Mouse (Mus musculus) thymus, adult 2 months (tissue): ENCODE measurements around the gene H2-Ob. TPM values are rescaled to one million over a fixed set of nuclear protein-coding genes. Genes with fewer than 3 reads are reported as not detected.

Source experiments
- DNase-seq: peaks from one replicate; pipeline ENCODE4 v3.0.0; 2021
- H3K27ac ChIP-seq: fragments of 200-500 bp; 2 replicates; pipeline ENCODE4 v1.5.1; 2012; ENCODE audit warnings: low read length, control low read depth; ENCODE audit not compliant: control insufficient read depth, insufficient read depth
- H3K27me3 ChIP-seq: fragments of 200-500 bp; 2 replicates; pipeline ENCODE4 v1.6.1; 2012; ENCODE audit warnings: mild to moderate bottlenecking, low read length, moderate library complexity, mixed read lengths; ENCODE audit not compliant: control insufficient read depth, insufficient read depth
- H3K36me3 ChIP-seq: fragments of 200-500 bp; 2 replicates; pipeline ENCODE4 v1.6.1; 2012; ENCODE audit warnings: mild to moderate bottlenecking, low read length, moderate library complexity; ENCODE audit not compliant: control insufficient read depth, insufficient read depth
- H3K4me1 ChIP-seq: fragments of 200-500 bp; replicated peaks from 2 replicates; pipeline ENCODE4 v1.6.1; 2012; ENCODE audit warnings: low read length; ENCODE audit not compliant: control insufficient read depth, insufficient read depth
- H3K4me3 ChIP-seq: fragments of 200-500 bp; 2 replicates; pipeline ENCODE4 v1.5.1; 2012; ENCODE audit warnings: mild to moderate bottlenecking, low read length, control low read depth, moderate library complexity; ENCODE audit not compliant: control insufficient read depth, insufficient read depth
- CTCF ChIP-seq: fragments of 200-500 bp; IDR thresholded peaks from 2 replicates; pipeline ENCODE4 v1.5.1; 2012; ENCODE audit warnings: mild to moderate bottlenecking, control low read depth, low read length, moderate library complexity, borderline replicate concordance; ENCODE audit not compliant: control insufficient read depth, poor library complexity, insufficient read depth; ENCODE audit errors: extremely low read depth
- POLR2A ChIP-seq: fragments of 200-500 bp; IDR thresholded peaks from 2 replicates; pipeline ENCODE4 v1.6.1; 2012; ENCODE audit warnings: mild to moderate bottlenecking, low read length, control low read depth, moderate library complexity; ENCODE audit not compliant: control insufficient read depth, poor library complexity, insufficient read depth; ENCODE audit errors: extremely low read depth
- WGBS: fragments of 180-500 bp; shearing (Covaris S2); methylation state at CpG from one replicate; pipeline ENCODE4 v1.1.7; 2018; 5-methylcytosine and 5-hydroxymethylcytosine counted together
- polyA plus RNA-seq: library from polyadenylated mRNA; depleted of rRNA; stranded (reverse); fragments of >200 nt; gene quantifications from 2 replicates; pipeline ENCODE4 v1.2.3, GENCODE M21; 2012

The H2-Ob gene
- polyA plus RNA-seq, 1 experiment, result 37.5 TPM

DNA sequence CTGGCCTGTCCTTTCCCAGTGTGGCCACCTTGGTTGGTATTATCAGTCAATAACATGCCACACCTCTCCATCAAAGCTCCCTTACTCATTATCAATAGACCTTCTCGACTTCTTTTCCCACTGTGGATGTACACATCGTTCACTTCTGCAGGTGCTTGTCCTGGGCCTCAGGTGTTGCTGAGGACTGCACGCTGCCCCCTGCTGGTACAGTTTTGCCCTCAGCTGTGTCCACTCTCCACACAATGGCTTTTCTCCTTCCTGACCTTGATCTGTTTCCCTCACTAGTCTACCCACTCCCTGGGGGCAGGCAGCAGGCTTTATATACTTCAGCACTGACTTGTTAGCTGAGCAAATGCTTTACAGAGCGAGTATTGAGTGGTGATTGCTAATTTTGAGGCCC, 47.1 kb downstream of the H2-Ob start:
- Histone ChIP-seq H3K27me3 (no peaks in the 10 kb centered on the region), H3K36me3 (no peaks in the 10 kb centered on the region), H3K27ac (no peak overlapping the region), H3K4me1 (no peaks in the 10 kb centered on the region), H3K4me3 (no peak overlapping the region)
- DNase-seq, result peak; percentile 57
- TF ChIP-seq POLR2A (no peak), CTCF (peak; percentile 74; the same call in 1 of the 2 replicates)
- 72% methylated on average over 4 of the region's 4 CpGs for WGBS

DNA sequence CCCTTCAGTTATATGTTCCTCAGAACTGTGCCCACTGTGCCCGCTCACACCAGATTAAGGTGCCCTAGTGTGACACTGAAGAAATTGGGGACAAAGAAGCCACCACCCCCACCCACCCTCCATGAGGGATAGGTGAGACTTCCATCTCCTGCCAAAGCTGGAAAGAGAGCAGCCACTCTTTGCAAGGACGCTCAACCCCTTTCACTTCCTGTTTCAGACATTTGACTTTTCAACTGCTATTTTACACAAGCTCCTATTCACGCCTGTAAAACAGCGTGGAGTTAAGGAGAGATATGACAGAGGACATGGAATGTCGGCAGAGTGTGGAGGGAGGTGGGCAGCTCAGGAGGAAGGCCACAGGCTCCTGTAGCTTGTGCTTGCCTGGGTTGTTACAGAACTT, 47.8 kb downstream of the H2-Ob start:
- Histone ChIP-seq H3K27ac (peak overlapping the region; percentile 69; the same call in 1 of the 2 replicates), H3K4me1 (no peaks in the 10 kb centered on the region), H3K36me3 (no peaks in the 10 kb centered on the region), H3K4me3 (peak overlapping the region; percentile 17; the same call in 1 of the 2 replicates), H3K27me3 (no peaks in the 10 kb centered on the region)
- no peak for TF ChIP-seq CTCF
- DNase-seq, result no peak
- 73% methylated on average over 5 of the region's 5 CpGs for whole genome bisulfite sequencing

DNA sequence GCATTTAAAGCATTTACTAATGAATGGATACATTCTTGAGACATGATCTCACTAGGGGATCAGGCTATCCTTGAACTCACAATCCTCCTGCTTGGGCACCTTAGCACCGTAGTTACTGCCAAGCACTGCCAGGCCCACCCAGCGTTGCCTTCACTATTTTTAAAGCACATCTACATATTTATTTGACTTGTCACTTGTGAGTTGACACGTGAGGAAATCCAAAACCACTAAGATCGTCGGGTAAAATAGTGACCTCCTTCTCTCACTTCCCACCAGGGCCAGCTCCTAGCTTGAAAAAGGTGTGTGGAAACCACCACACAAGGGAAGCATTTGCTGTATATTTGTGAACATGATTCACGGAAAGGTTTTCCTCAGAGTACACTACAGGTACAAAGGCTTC, 48.3 kb downstream of the H2-Ob start:
- DNase-seq, result no peak
- Histone ChIP-seq H3K4me1 (no peaks in the 10 kb centered on the region), H3K27me3 (no peaks in the 10 kb centered on the region), H3K4me3 (no peak overlapping the region), H3K27ac (peak overlapping the region; percentile 69; the same call in 1 of the 2 replicates), H3K36me3 (no peaks in the 10 kb centered on the region)
- 45% methylated on average over 6 of the region's 6 CpGs for WGBS
- TF ChIP-seq POLR2A, result no peak

DNA sequence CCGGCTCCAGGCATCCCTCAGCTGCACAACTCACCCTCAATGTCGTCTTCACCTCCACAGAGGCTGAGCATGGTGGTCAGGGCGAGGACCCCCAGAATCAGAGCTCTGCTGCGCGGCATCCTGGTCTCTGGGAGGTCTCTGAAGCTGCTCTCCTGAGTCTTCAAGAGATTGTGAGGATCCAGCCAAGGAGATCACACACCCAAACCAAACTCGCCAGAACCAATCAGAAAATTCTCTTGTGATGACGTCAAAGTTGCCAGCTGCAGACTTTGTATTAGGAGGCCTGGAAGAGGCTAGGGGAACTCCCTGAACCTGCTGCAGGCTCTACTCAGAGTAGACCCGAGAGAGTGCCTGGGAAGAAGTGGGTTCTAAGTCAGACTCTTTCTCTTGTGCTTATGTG, 48.9 kb downstream of the H2-Ob start, which contains the start of gene H2-Aa:
Gene H2-Aa (minus strand): TSS at position 176 of the 400 bp plus-strand sequence.
- H3K4me1 ChIP-seq, result no peaks in the 10 kb centered on the region
- peak within 1 kb of the TSS; percentile 69 for H3K27ac ChIP-seq
- 32% methylated on average over 8 of the region's 8 CpGs for WGBS
- TF ChIP-seq POLR2A (no peak), CTCF (no peak)
- DNase-seq, result peak; percentile 84
- no peaks in the 10 kb centered on the region for H3K27me3 ChIP-seq
- peak within 1 kb of the TSS; percentile 24 for H3K4me3 ChIP-seq
- no peaks in the 10 kb centered on the region for H3K36me3 ChIP-seq

DNA sequence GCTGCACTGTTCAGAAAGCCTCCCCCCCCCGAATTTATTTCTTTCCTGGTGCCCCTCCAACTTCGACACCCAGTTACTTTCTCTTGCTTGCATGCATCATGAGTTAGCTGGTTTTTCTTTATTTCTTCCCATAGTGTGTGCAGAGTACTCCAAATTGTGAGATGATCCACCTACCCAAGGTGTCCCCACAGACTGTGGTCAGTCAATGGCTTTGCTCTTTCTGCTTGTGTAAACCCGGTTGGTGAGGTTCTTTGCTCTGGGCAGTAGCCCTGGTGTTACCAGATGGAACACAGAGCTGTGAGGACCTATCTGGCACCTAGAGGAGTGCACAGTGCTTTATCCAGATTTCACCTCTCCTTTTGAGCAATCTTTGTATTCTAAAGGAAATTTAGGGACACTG, 49.4 kb downstream of the H2-Ob start:
- H3K27ac ChIP-seq, result peak overlapping the region; percentile 16; the same call in 1 of the 2 replicates

DNA sequence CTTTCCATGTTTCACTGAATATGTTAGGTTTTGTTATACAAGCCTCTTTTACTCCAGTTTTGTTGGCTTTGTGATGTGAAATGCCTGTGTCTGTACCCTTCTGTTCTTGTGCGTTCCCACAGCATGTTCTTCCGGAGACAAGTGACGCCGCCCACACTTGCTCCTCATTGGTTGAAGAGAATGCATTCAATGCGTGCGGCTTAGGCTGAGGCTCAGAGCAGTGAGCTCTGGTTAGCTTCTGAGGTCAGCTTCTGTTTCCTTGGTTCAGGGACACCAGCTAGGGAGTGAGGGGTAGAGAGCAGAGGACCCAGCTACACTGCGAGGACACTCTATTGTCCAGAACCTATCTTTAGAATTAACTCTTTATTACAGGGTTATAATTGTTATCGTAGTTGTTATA, 52.9 kb downstream of the H2-Ob start:
- H3K4me3 ChIP-seq, result no peak overlapping the region
- H3K4me1 ChIP-seq, result 0 out of 2 replicates have a peak, but pooled peaks cover 3% of the 10 kb centered on the region
- DNase-seq, result peak; percentile 80
- WGBS, result 19% methylated on average over 8 of the region's 8 CpGs
- no peak for TF ChIP-seq POLR2A
- no peak for TF ChIP-seq CTCF
- no peak overlapping the region for H3K27ac ChIP-seq
- H3K27me3 ChIP-seq, result no peaks in the 10 kb centered on the region
- no peaks in the 10 kb centered on the region for H3K36me3 ChIP-seq

More for the DNA sequence above, 49.4 kb downstream of the H2-Ob start:
- Histone ChIP-seq H3K4me1 (no peaks in the 10 kb centered on the region), H3K36me3 (no peaks in the 10 kb centered on the region), H3K27me3 (no peaks in the 10 kb centered on the region), H3K4me3 (no peak overlapping the region)
- TF ChIP-seq POLR2A (no peak), CTCF (no peak)
- WGBS, result 87% methylated on average over 3 of the region's 3 CpGs
- DNase-seq, result no peak

DNA sequence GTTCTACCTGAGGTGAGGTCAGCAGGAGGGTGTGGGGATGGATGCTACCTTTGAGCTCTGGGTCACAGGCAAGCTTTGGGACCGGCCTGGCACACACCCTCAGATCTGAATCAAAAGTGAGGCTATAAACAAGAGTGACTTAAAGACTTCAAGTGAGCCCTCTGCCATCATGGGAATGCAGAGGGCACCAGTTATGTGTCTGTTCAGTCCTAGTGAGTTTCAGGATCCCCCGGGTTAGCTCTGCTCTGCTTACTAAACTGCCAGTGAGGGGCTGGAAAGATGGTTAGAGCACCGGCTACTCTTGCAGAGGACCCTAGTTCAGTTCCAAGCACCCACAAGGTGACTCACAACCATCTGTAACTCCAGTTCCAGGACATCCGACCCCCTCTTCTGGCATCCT, 53.9 kb downstream of the H2-Ob start:
- Histone ChIP-seq H3K4me3 (no peak overlapping the region), H3K4me1 (0 out of 2 replicates have a peak, but pooled peaks cover 3% of the 10 kb centered on the region), H3K36me3 (no peaks in the 10 kb centered on the region), H3K27me3 (no peaks in the 10 kb centered on the region), H3K27ac (no peak overlapping the region)
- no peak for DNase-seq
- TF ChIP-seq CTCF (no peak), POLR2A (no peak)
- 99% methylated on average over 4 of the region's 4 CpGs for WGBS
